Mouse (Mus musculus): ENCODE measurements around the gene Dph3.

Dph3 gene

DNA sequence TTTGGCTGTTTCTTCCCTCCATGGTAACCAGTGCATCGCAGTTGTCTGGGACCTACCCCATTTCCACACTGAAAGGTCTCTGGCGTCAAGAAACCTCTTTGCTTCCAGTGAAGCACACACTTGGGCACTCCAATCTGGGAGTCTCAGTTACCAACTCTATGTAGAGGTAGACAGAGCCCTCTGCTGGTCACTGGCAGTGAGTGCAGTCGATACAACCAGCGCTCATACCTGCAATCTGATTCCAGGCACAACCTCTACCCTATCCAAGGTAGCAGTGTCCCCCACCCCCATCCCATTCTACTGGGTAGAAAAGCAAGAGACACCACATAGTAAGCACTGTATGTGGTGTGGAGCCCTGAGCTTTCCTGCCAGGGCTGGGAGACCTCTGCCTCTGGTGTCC, 53.0 kb downstream of the Dph3 start:
- peak; percentile 46 for ATAC-seq (ENCODE audit: insufficient number of reproducible peaks, low FRiP score, low TSS enrichment)

All from cerebellum, adult (tissue).